Mouse (Mus musculus) induced T-regulatory cell, adult 2 months (primary cell): ENCODE data around the gene Smn1.
"Not testable (repeated sequence)": the region's sequence is repeated elsewhere in the genome, so short reads cannot be mapped to it uniquely, and the experiment has no call there.

Experiments
- DNase-seq: peaks from one replicate; pipeline ENCODE4 v3.0.0-alpha.2; 2012; ENCODE audit warnings: low read depth

Smn1 gene

GRCm38 (mm10) chr13:100124423-100125257, at the start of gene Smn1:
TSS of gene Smn1 (plus strand) at chr13:100124852.
- peak; percentile 94 for DNase-seq

GRCm38 (mm10) chr13:100098808-100099207, 25.8 kb upstream of the Smn1 start:
- DNase-seq, result no peak

GRCm38 (mm10) chr13:100103052-100103658, 21.5 kb upstream of the Smn1 start:
- peak; percentile 40 for DNase-seq

GRCm38 (mm10) chr13:100103748-100104254, 20.9 kb upstream of the Smn1 start, which contains the start of gene Bdp1:
TSS of gene Bdp1 (minus strand) at chr13:100104070.
- DNase-seq, result peak; percentile 95

GRCm38 (mm10) chr13:100107652-100108472, 16.8 kb upstream of the Smn1 start, which contains the start of gene Serf1:
TSS of gene Serf1 (plus strand) at chr13:100108012.
- peak; percentile 84 for DNase-seq

- DNase-seq, result peak; percentile 57
Observed at GRCm38 (mm10) chr13:100112218-100112972, 12.3 kb upstream of the Smn1 start.

- DNase-seq, result no peak
Observed at GRCm38 (mm10) chr13:100123970-100124369, 682 bp upstream of the Smn1 start.

- DNase-seq, result no peak
Observed at GRCm38 (mm10) chr13:100125258-100125643, 599 bp downstream of the Smn1 start.

GRCm38 (mm10) chr13:100141646-100142314, 17.1 kb downstream of the Smn1 start:
- DNase-seq, result no peak

- DNase-seq, result no peak
Observed at GRCm38 (mm10) chr13:100152659-100153058, 28.0 kb downstream of the Smn1 start.

- no peak for DNase-seq
Observed at GRCm38 (mm10) chr13:100156624-100157023, 32.0 kb downstream of the Smn1 start.

GRCm38 (mm10) chr13:100161171-100161870, 36.7 kb downstream of the Smn1 start:
- DNase-seq, result not testable (repeated sequence)

GRCm38 (mm10) chr13:100162467-100162866, 37.8 kb downstream of the Smn1 start:
- not testable (repeated sequence) for DNase-seq

GRCm38 (mm10) chr13:100166378-100166777, 41.7 kb downstream of the Smn1 start:
- not testable (repeated sequence) for DNase-seq

- not testable (repeated sequence) for DNase-seq
Observed at GRCm38 (mm10) chr13:100174360-100174759, 49.7 kb downstream of the Smn1 start.

- not testable (repeated sequence) for DNase-seq
Observed at GRCm38 (mm10) chr13:100183111-100183510, 58.5 kb downstream of the Smn1 start.
